Mouse (Mus musculus): ENCODE results near the gene Rnf212. TPM values are rescaled to one million over a fixed set of nuclear protein-coding genes. Genes with fewer than 3 reads are reported as not detected.
"Not testable (repeated sequence)": the region's sequence is repeated elsewhere in the genome, so short reads cannot be mapped to it uniquely, and the experiment has no call there.

Gene Rnf212
- polyA plus RNA-seq (2015; fragmentation: Nextera tagmentation; extraction: Ambion mirVana): not detected in 2 replicates

DNA sequence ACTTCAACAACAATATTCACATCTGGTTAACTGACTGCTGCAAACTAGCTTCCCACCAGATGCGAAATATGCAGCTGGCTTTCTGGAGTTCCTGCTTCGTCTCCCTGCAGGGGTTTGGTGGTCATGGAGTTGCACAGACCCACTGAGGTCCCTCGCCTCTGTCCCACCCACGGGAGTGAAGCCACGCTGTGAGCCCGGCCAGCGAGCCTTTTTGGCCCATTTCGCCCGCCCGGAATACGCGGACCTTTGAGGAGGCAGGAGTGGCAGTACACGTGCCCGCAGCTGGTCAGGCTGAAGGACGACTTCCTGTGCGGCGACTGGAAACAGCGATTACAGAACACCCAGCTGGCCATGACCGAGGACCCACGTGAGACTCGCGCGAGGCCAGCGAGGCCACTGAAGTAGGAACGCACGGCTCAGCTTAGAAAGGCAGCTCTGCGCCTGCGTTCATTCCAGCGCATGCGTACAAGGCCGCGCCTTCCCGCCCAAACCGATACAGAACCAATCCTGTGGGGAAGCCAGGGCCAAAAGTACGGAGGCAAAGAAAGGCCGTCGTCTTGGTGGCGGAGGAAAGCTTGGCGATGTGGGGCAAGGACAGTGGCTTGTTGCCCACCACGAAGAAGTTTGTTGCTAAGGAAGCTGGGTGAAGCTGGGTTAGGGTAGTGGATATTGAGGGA lies at the start of gene Rnf212:
Gene Rnf212 (minus strand): TSS at position 353 of the 677 bp plus-strand sequence.
- no peak within 1 kb of the TSS for H3K27ac ChIP-seq (replicated peaks)
- H3K27me3 ChIP-seq: no peaks in the 10 kb centered on the region
- WGBS: 81% methylated on average over 40 of the region's 40 CpGs
- no peaks in the 10 kb centered on the region for H3K36me3 ChIP-seq
- no peaks in the 10 kb centered on the region for H3K4me1 ChIP-seq
- ATAC-seq (replicated peaks): no peak
- H3K9me3 ChIP-seq: no peaks in the 10 kb centered on the region
- no peak within 1 kb of the TSS for H3K4me2 ChIP-seq (replicated peaks)
- no peak within 1 kb of the TSS for H3K9ac ChIP-seq (replicated peaks)
- H3K4me3 ChIP-seq: no peak within 1 kb of the TSS

DNA sequence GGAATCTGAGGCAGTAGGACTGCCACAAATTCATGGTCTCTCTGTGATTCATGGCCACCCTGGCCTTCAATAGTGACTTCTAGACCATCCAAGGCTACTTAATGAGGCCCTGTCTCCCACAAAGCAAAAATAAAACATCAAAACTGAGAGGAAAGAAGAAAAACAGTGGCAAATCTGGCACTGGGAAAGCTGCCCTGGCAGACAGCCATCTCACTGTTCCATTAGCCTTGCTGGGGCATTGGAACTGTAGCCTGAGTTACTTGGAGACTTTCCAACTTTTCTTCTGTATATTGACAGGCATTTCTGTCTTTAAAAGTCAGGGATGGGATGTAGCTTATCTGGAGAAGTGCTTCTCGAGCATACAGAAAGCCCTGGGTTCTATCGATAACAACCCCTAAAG lies 48.5 kb upstream of the Rnf212 start:
- H3K4me2 ChIP-seq (replicated peaks): no peak overlapping the region
- no peaks in the 10 kb centered on the region for H3K9me3 ChIP-seq
- no peak overlapping the region for H3K9ac ChIP-seq (replicated peaks)
- no peak for ATAC-seq (replicated peaks)
- no peak overlapping the region for H3K4me3 ChIP-seq
- H3K27me3 ChIP-seq: no peaks in the 10 kb centered on the region
- 80% methylated on average over 2 of the region's 2 CpGs for WGBS
- no peaks in the 10 kb centered on the region for H3K4me1 ChIP-seq
- H3K36me3 ChIP-seq: no peaks in the 10 kb centered on the region
- no peak overlapping the region for H3K27ac ChIP-seq (replicated peaks)

DNA sequence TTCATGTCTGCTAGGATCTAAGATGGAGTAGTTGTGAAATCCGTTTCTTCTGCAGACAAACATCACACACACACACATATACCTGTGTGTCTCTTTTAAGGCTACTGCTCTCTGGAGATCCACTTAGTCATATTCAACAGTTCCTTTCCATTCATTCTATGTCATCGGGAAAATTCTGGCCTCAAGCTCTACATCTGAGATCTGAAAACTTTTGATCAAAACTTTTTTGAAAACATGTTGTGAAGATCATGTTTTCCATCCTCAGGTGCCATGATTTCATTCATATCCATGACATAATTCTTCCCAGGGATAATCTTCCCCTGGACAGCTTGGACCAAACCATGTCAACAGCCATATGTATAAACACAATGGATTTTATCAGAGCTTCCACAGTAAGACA lies 34.0 kb upstream of the Rnf212 start, which contains the start of gene Vmn2r8:
Gene Vmn2r8 (minus strand): TSS at position 101 of the 400 bp plus-strand sequence.
- ATAC-seq (replicated peaks); H3K9me3 ChIP-seq; H3K4me3 ChIP-seq; H3K27ac ChIP-seq (replicated peaks); H3K4me2 ChIP-seq (replicated peaks); H3K27me3 ChIP-seq; H3K9ac ChIP-seq (replicated peaks); H3K36me3 ChIP-seq; H3K4me1 ChIP-seq: not testable (repeated sequence)
- 77% methylated on average over 2 of the region's 2 CpGs for WGBS

DNA sequence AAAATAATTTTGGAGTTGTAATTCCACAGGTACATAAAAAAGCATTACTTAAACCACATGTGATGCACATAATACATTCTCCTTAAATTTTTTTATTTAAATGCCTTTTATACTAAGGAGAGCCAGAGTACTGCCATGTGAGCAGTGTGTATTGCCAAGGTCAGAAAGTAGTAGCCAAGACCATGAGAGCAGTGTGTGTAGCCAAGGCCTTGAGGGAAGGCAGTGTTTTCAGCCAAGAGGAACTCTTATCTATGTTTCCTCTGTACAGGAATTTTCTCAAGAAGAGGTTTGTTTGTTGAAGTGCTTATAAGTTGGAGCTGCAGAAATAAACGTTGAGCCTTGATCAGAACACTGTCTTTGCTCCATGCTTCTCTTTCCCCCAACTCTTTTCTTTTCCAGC lies 28.9 kb upstream of the Rnf212 start:
- no peaks in the 10 kb centered on the region for H3K9me3 ChIP-seq

DNA sequence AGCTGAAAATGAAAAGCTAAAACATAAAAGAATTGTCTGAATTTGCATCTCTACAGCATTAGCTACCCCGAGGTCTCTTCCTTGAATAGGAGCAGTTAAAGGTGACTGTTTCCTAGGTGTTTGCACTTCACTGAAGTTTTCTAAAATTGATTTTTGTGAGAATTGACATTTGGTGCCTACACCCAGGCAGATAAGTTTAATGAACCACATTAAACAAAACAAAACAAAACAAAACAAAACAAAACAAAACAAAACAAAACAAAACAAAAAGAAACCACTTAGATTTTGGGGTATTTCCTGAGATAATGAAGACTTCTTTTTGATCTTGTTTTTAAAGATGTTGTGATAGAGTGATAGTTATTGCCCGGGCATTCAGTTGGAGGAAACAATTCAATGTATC lies 20.5 kb upstream of the Rnf212 start, which contains the start of gene Tmed11:
Gene Tmed11 (minus strand): TSS at position 101 of the 400 bp plus-strand sequence.
- H3K9ac ChIP-seq (replicated peaks); H3K4me2 ChIP-seq (replicated peaks); H3K4me1 ChIP-seq; H3K27ac ChIP-seq (replicated peaks); H3K27me3 ChIP-seq; H3K36me3 ChIP-seq; H3K4me3 ChIP-seq; ATAC-seq (replicated peaks); H3K9me3 ChIP-seq: not testable (repeated sequence)
- 53% methylated on average over 2 of the region's 2 CpGs for WGBS

More for the DNA sequence above, 28.9 kb upstream of the Rnf212 start:
- no peak overlapping the region for H3K4me3 ChIP-seq
- no peaks in the 10 kb centered on the region for H3K4me1 ChIP-seq
- no peak overlapping the region for H3K9ac ChIP-seq (replicated peaks)
- WGBS: 44% methylated on average over 1 of the region's 1 CpGs
- H3K36me3 ChIP-seq: no peaks in the 10 kb centered on the region
- no peak overlapping the region for H3K4me2 ChIP-seq (replicated peaks)
- ATAC-seq (replicated peaks): no peak
- H3K27ac ChIP-seq (replicated peaks): no peak overlapping the region
- H3K27me3 ChIP-seq: no peaks in the 10 kb centered on the region

DNA sequence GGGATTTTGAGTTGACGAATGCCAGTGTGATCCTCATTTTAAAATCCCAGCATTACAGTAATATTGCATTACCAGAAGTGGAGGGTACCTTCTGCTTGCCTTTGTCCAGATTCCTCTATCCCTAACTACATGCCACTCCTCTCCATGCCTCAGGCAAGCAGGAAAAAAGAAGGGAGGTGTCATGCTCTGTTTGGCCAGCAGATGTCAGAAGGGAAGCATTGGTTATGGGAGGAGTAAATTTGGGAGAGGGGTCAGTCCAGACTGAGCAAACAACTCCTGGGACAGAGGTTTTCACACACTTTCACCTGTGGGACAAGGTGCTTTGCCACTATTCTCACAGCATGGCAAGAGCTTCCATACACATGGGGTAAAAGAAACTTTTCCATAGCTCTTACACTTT lies 15.6 kb upstream of the Rnf212 start:
- H3K9me3 ChIP-seq; ATAC-seq (replicated peaks); H3K4me3 ChIP-seq; H3K4me1 ChIP-seq; H3K36me3 ChIP-seq; H3K27ac ChIP-seq (replicated peaks); H3K4me2 ChIP-seq (replicated peaks); H3K27me3 ChIP-seq; H3K9ac ChIP-seq (replicated peaks): not testable (repeated sequence)
- WGBS: 38% methylated on average over 1 of the region's 1 CpGs

DNA sequence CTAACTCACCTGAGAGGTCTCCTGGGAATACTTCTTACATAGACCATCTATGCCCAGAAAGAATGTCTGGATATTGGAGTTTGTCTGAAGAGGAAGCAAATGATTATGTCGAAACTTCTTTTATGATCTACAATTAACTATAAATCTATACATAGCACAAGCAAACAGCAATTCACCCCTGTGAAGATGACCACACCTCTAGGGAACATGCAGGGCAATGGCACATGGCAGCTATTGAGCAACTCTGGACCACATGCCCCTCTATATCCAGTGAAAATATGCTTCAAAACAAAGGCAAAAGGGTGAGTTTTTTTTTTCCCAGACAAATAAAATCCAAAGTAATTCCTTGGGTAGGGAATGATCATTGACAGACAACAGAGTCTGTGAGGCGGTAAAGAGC lies 14.8 kb downstream of the Rnf212 start:
- H3K9me3 ChIP-seq: no peaks in the 10 kb centered on the region
- 86% methylated on average over 2 of the region's 2 CpGs for WGBS
- no peak for ATAC-seq (replicated peaks)

DNA sequence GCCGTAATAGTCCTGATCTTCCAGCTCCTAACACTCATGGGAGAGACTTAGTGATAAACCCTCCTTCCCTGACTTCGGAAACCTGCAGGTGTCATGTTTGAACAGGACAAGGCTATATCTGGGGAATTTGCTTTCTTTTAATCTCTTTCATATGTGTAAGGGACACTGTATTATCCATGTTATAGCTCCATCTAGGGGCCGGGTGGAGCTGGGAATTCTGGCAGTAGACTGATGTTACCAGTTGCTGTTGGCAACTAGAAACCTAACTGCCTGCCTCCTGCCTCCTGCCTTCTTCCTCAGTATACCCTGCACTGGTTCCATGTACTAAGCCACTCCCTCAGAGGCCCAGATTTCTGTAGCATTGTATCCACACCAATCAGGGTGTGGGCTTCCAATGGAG lies 16.4 kb downstream of the Rnf212 start:
- WGBS: 60% methylated on average over 3 of the region's 3 CpGs
- Histone ChIP-seq H3K27ac (replicated peaks) (no peak overlapping the region), H3K9me3 (no peaks in the 10 kb centered on the region), H3K36me3 (no peaks in the 10 kb centered on the region), H3K4me1 (no peaks in the 10 kb centered on the region), H3K27me3 (no peaks in the 10 kb centered on the region), H3K4me2 (replicated peaks) (no peak overlapping the region), H3K9ac (replicated peaks) (no peak overlapping the region), H3K4me3 (no peak overlapping the region)
- ATAC-seq (replicated peaks): no peak

More for the DNA sequence above, 14.8 kb downstream of the Rnf212 start:
- no peak overlapping the region for H3K27ac ChIP-seq (replicated peaks)
- no peaks in the 10 kb centered on the region for H3K27me3 ChIP-seq
- no peak overlapping the region for H3K4me3 ChIP-seq
- H3K4me2 ChIP-seq (replicated peaks): no peak overlapping the region
- no peaks in the 10 kb centered on the region for H3K4me1 ChIP-seq
- no peaks in the 10 kb centered on the region for H3K36me3 ChIP-seq
- H3K9ac ChIP-seq (replicated peaks): no peak overlapping the region

DNA sequence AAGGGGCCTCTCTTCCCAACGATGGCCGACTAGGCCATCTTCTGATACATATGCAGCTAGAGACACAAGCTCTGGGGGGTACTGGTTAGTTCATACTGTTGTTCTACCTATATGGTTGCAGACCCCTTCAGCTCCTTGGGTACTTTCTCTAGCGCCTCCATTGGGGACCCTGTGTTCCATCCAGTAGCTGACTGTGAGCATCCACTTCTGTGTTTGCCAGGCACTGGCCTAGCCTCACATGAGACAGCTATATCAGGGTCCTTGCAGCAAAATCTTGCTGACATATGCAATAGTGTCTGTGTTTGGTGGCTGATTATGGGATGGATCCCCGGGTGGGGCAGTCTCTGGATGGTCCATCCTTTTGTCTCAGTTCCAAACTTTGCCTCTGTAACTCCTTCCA lies 23.5 kb downstream of the Rnf212 start:
- H3K4me3 ChIP-seq; H3K9ac ChIP-seq (replicated peaks); H3K27me3 ChIP-seq; H3K36me3 ChIP-seq; H3K27ac ChIP-seq (replicated peaks); ATAC-seq (replicated peaks); H3K4me2 ChIP-seq (replicated peaks); H3K4me1 ChIP-seq; H3K9me3 ChIP-seq: not testable (repeated sequence)
- 87% methylated on average over 4 of the region's 4 CpGs for WGBS

DNA sequence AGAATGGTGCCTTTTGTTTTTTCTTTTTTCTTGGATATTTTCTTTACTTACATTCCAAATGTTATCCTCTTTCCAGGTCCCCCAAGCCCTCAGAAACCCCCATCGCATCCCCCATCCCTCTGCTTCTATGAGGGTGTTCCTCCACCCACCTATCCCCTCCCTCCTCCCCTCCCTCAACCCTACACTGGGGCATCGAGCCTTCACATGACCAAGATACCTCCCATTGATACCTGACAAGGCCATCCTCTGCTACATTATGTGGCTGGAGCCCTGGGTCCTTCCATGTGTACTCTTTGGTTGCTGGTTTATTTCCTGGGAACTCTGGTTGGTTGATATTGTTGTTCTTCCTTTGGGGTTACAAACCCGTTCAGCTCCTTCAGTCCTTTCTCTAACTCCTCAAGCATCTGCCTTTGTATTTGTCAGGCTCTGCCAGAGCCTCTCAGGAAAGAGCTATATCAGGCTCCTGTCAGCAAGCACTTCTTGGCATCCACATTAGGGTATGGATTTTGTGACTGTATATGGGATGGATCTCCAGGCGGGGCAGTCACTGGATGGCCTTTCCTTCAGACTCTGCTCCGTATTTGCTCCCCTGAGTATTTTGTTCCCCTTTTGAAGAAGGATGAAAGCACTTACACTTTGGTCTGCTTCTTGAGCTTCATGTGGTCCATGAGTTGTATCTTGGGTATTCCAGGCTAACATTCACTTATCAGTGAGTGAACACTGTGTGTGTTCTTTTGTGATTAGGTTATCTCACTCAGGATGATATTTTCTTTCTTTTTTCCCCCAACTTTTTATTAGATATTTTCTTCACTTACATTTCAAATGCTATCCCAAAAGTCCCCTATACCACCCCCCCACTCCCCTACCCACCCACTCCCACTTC lies 24.2 kb downstream of the Rnf212 start:
- no peaks in the 10 kb centered on the region for H3K4me1 ChIP-seq
- H3K9ac ChIP-seq (replicated peaks): no peak overlapping the region
- H3K4me2 ChIP-seq (replicated peaks): no peak overlapping the region
- no peak overlapping the region for H3K27ac ChIP-seq (replicated peaks)
- WGBS: 74% methylated on average over 5 of the region's 5 CpGs
- ATAC-seq (replicated peaks): no peak
- H3K36me3 ChIP-seq: no peaks in the 10 kb centered on the region
- no peaks in the 10 kb centered on the region for H3K9me3 ChIP-seq
- no peak overlapping the region for H3K4me3 ChIP-seq
- no peaks in the 10 kb centered on the region for H3K27me3 ChIP-seq

DNA sequence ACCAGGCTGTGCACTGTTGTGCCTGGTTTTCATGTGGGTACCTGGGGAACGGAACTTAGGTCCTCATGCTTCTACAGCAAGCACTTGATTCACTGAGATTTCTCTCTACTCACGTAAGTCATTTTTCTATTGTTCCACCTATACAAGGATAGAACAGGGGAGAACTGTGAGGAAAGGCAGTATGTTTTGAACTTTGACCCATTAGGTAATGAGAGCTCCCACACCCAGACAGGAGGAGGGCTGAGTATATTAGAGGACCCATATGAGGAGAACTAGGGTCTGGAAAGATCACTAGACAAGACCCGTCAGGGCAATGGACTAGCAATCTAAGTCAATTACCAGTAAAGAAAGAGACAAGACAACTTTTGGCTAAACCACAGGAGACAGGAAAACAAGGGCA lies 30.2 kb downstream of the Rnf212 start:
- Histone ChIP-seq H3K4me1 (no peaks in the 10 kb centered on the region), H3K4me2 (replicated peaks) (no peak overlapping the region), H3K9ac (replicated peaks) (no peak overlapping the region), H3K27me3 (no peaks in the 10 kb centered on the region), H3K4me3 (no peak overlapping the region), H3K36me3 (no peaks in the 10 kb centered on the region), H3K27ac (replicated peaks) (no peak overlapping the region), H3K9me3 (no peaks in the 10 kb centered on the region)
- 86% methylated on average over 3 of the region's 3 CpGs for WGBS
- ATAC-seq (replicated peaks): no peak

DNA sequence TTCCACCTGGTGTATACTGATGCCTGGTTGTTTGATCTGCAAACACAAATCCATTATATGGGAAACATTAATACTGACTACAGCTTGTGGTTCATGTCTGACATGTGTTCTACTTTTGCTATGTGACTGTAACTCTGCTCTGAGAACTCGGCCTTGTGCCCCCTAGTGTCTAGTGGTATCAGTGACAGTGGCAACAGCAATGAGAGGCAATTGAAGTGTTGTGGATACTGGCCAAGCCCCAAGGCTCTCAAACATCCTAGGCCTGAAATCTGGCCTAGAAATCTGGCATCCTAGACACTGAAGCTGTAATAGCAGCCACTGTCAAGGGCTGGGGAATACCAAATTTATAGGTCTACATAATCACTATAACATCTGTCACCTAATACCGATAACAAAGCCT lies 30.9 kb downstream of the Rnf212 start:
- Histone ChIP-seq H3K9me3 (no peaks in the 10 kb centered on the region), H3K27me3 (no peaks in the 10 kb centered on the region), H3K4me1 (no peaks in the 10 kb centered on the region), H3K9ac (replicated peaks) (no peak overlapping the region), H3K27ac (replicated peaks) (no peak overlapping the region), H3K36me3 (no peaks in the 10 kb centered on the region), H3K4me2 (replicated peaks) (no peak overlapping the region), H3K4me3 (no peak overlapping the region)
- ATAC-seq (replicated peaks): no peak
- 78% methylated on average over 2 of the region's 2 CpGs for WGBS
